Mouse (Mus musculus) G1E (cell line): ENCODE data around the gene Pigs. TPM values are rescaled to one million over a fixed set of nuclear protein-coding genes. Genes with fewer than 3 reads are reported as not detected.

Experiments used
- ATAC-seq: 2 replicates; pipeline ENCODE4 v1.8.0; 2016; ENCODE audit warnings: mild to moderate bottlenecking; ENCODE audit not compliant: insufficient number of reproducible peaks, poor library complexity, low FRiP score, severe bottlenecking; ENCODE audit errors: extremely low read depth
- DNase-seq: peaks from one replicate; pipeline ENCODE4 v3.0.0; 2012; ENCODE audit warnings: low spot score
- H3K27me3 ChIP-seq: 2 replicates; pipeline ENCODE4 v1.6.1; 2012; ENCODE audit warnings: mild to moderate bottlenecking, low read length, inconsistent platforms; ENCODE audit not compliant: insufficient read depth
- H3K36me3 ChIP-seq: replicated peaks from 2 replicates; pipeline ENCODE3; 2012; ENCODE audit warnings: mild to moderate bottlenecking, inconsistent platforms
- H3K4me1 ChIP-seq: 2 replicates; pipeline ENCODE4 v1.6.1; 2012; ENCODE audit warnings: low read depth, low read length, inconsistent platforms, mixed read lengths; ENCODE audit not compliant: insufficient read depth
- H3K4me3 ChIP-seq: 2 replicates; pipeline ENCODE4 v1.5.1; 2012; ENCODE audit warnings: low read depth, mild to moderate bottlenecking, inconsistent platforms, low read length, moderate library complexity, mixed read lengths
- H3K9me3 ChIP-seq: replicated peaks from 2 replicates; pipeline ENCODE4 v1.6.1; 2012; ENCODE audit warnings: inconsistent platforms
- CTCF ChIP-seq: IDR thresholded peaks from 2 replicates; pipeline ENCODE4 v1.5.1; 2012; ENCODE audit warnings: low read depth, low read length, inconsistent platforms, mixed read lengths
- GATA1 ChIP-seq: IDR thresholded peaks from 2 replicates; pipeline ENCODE4 v1.6.1; 2012; ENCODE audit warnings: borderline replicate concordance, low read length, inconsistent platforms, mixed read lengths
- GATA2 ChIP-seq: IDR thresholded peaks from 2 replicates; pipeline ENCODE4 v1.6.1; 2012; ENCODE audit warnings: low read depth, low read length, inconsistent platforms, borderline replicate concordance
- POLR2AphosphoS5 ChIP-seq: IDR thresholded peaks from 2 replicates; pipeline ENCODE4 v1.6.1; 2012; ENCODE audit warnings: low read depth, low read length, inconsistent platforms; ENCODE audit not compliant: insufficient replicate concordance
- TAL1 ChIP-seq: conservative IDR thresholded peaks from 2 replicates; pipeline ENCODE4 v1.6.1; 2012; ENCODE audit warnings: low read depth, low read length, inconsistent platforms, mixed read lengths
- polyA plus RNA-seq: library from polyadenylated mRNA; stranded (reverse); fragments of >175 nt; gene quantifications from 2 replicates; pipeline ENCODE4 v1.2.3, GENCODE M21; 2012
- total RNA-seq, 2 experiments: library from RNA; stranded (forward) in 1 of 2; stranded (reverse) in 1 of 2; fragments of 200-1000 nt in 1 of 2; fragments of >200 nt in 1 of 2; fragmentation: Nextera tagmentation in 1 of 2; gene quantifications; 2 replicates each; pipeline ENCODE4 v1.2.3; 2014 to 2017

The Pigs gene
- total and polyA plus RNA-seq, 3 experiments, result 14.1 to 74.5 (median 30.5) TPM

DNA sequence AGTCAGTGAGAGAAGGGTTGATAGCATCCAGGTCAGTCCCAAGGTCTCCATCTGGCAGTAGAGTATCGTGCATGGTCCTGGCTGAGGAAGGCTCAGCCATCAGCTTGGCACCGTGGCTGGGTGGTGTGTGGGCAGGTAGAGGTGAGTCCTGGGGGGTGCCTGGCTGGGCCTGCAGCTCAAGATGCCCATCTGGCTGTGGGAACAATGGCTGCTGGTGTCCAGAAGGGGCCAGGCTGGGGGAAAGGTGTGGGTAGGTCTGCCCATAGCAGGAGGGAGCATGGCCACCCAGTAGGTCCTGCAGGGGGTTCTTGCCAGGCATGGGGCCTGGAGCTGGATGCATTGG, 32.5 kb downstream of the Pigs start:
- DNase-seq, result no peak
- peak overlapping the region; percentile 65; the same call in 1 of the 2 replicates for H3K4me3 ChIP-seq
- no peak for TF ChIP-seq CTCF
- no peak for TF ChIP-seq GATA1
- peaks cover 22% of the 10 kb centered on the region for H3K4me1 ChIP-seq
- no peaks in the 10 kb centered on the region for H3K9me3 ChIP-seq
- no peaks in the 10 kb centered on the region for H3K36me3 ChIP-seq
- no peak for ATAC-seq
- peaks cover 36% of the 10 kb centered on the region for H3K27me3 ChIP-seq

- no peak for ATAC-seq
- no peak for DNase-seq
- no peaks in the 10 kb centered on the region for H3K9me3 ChIP-seq
- peaks cover 19% of the 10 kb centered on the region for H3K4me1 ChIP-seq
- H3K4me3 ChIP-seq, result no peak overlapping the region
- H3K36me3 ChIP-seq, result no peaks in the 10 kb centered on the region
- H3K27me3 ChIP-seq, result peaks cover 47% of the 10 kb centered on the region
- TF ChIP-seq GATA1 (no peak), POLR2AphosphoS5 (no peak), GATA2 (no peak), CTCF (no peak), TAL1 (no peak)
These were observed 35.2 kb downstream of the Pigs start for GRCm38 (mm10) chr11:78363309-78364007.

DNA sequence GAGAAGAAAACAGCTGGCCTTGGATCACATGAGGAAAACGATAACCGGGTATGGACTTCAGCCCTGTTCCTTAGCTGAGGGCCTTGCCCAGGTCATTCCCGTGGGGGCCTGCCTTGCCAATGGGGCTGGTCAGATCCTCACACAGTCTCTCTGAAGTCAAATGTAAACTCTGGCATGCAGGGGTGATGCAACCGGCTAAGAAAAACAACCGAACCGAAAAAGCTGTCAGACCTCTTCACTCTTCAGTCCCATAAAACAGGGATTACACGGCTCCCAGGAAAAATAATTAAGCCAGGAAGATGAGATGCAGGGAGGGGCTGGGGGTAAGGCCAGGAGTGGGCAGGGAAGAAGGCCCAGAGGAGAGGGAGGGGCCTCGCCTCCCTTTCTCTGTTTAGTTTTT, 35.9 kb downstream of the Pigs start:
- TF ChIP-seq GATA1, result no peak
- TF ChIP-seq CTCF, result no peak
- no peak for TF ChIP-seq POLR2AphosphoS5
- TF ChIP-seq TAL1, result no peak
- no peak for TF ChIP-seq GATA2
- DNase-seq, result no peak
- ATAC-seq, result no peak
- H3K9me3 ChIP-seq, result no peaks in the 10 kb centered on the region
- peaks cover 16% of the 10 kb centered on the region for H3K4me1 ChIP-seq
- H3K27me3 ChIP-seq, result peaks cover 52% of the 10 kb centered on the region
- no peak overlapping the region for H3K4me3 ChIP-seq
- H3K36me3 ChIP-seq, result no peaks in the 10 kb centered on the region

GRCm38 (mm10) chr11:78367456-78368225, 39.4 kb downstream of the Pigs start:
- H3K4me3 ChIP-seq, result no peak overlapping the region
- H3K9me3 ChIP-seq, result no peaks in the 10 kb centered on the region
- H3K4me1 ChIP-seq, result no peaks in the 10 kb centered on the region
- TF ChIP-seq CTCF (no peak), GATA2 (no peak), GATA1 (no peak), POLR2AphosphoS5 (no peak), TAL1 (no peak)
- no peaks in the 10 kb centered on the region for H3K36me3 ChIP-seq
- DNase-seq, result no peak
- peaks cover 83% of the 10 kb centered on the region for H3K27me3 ChIP-seq
- ATAC-seq, result no peak

GRCm38 (mm10) chr11:78370389-78370788, 42.2 kb downstream of the Pigs start:
- Histone ChIP-seq H3K27me3 (peaks cover 73% of the 10 kb centered on the region), H3K9me3 (no peaks in the 10 kb centered on the region), H3K4me3 (no peak overlapping the region), H3K4me1 (no peaks in the 10 kb centered on the region), H3K36me3 (no peaks in the 10 kb centered on the region)
- DNase-seq (no peak), ATAC-seq (no peak)
- TF ChIP-seq GATA2, result no peak
- TF ChIP-seq CTCF, result no peak
- TF ChIP-seq POLR2AphosphoS5, result no peak
- no peak for TF ChIP-seq GATA1
- TF ChIP-seq TAL1, result no peak

DNA sequence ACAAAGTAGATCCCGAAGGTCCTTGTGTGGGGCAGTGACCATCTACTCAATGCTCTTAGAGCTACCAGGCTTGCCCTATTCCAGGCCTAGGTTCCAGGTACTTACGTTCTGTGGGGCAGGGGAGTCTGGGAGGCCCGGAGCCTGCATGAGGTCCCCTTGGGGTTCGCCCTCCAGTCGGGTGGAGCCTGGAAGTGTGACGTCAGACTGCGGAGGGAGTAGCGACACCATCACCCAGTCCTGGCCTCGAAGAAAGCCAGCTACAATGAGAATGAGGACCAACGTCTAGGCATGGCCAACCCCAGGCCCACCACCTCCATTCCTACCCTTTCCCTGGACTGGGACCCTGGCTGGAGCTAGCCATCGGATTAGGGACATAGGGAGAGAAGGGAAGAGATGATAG, 43.5 kb downstream of the Pigs start:
- Histone ChIP-seq H3K36me3 (no peaks in the 10 kb centered on the region), H3K4me3 (no peak overlapping the region), H3K27me3 (peaks cover 68% of the 10 kb centered on the region), H3K4me1 (peaks cover 3% of the 10 kb centered on the region; the same call in 1 of the 2 replicates), H3K9me3 (no peaks in the 10 kb centered on the region)
- TF ChIP-seq GATA1, result no peak
- TF ChIP-seq CTCF, result no peak
- no peak for TF ChIP-seq GATA2
- TF ChIP-seq TAL1, result no peak
- TF ChIP-seq POLR2AphosphoS5, result no peak
- ATAC-seq, result no peak
- no peak for DNase-seq

DNA sequence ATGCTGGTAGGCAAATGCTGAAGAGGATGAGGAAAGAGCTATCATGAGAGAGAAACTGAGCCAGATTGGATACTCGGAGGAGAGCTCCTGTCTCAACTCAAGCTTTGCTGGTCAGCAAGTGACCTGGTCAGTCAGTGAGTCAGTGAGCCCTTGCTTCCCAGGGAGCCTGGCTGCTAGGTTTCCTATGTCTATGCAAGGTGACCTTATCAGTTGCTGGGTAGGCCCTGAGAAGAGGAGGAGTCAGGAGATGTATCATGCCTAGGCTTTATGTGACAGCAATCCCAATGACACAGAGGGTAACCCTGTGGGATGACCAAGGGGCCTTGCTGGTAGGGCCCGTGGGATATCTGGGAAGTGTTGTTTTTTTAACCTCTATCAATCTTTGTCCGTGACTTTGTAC, 44.0 kb downstream of the Pigs start:
- no peak for ATAC-seq
- TF ChIP-seq GATA2 (no peak), GATA1 (no peak), TAL1 (no peak), CTCF (no peak), POLR2AphosphoS5 (no peak)
- DNase-seq, result no peak
- peaks cover 68% of the 10 kb centered on the region for H3K27me3 ChIP-seq
- H3K9me3 ChIP-seq, result no peaks in the 10 kb centered on the region
- H3K4me3 ChIP-seq, result no peak overlapping the region
- H3K4me1 ChIP-seq, result peaks cover 6% of the 10 kb centered on the region
- no peaks in the 10 kb centered on the region for H3K36me3 ChIP-seq
